Mouse (Mus musculus) kidney, postnatal 0 days (tissue): ENCODE measurements at regions not wholly inside any gene's neighbourhood (a gene's known extent, or its start where the extent isn't known, plus 50 kb on each side); places are given as distances from the start of the nearest gene placed in this dataset.

ENCODE experiments used
- ATAC-seq: fragments of 200-750 bp; cut with Nextera tagmentation; replicated peaks from 2 replicates; pipeline ENCODE4 v1.8.0; 2017; ENCODE audit warnings: low read depth, moderate number of reproducible peaks, moderate TSS enrichment, moderate library complexity; ENCODE audit not compliant: low FRiP score
- DNase-seq: peaks from one replicate; pipeline ENCODE4 v3.0.0-alpha.2; 2016; ENCODE audit warnings: low spot score
- H3K27ac ChIP-seq: fragments of 300-500 bp; sonication (generic); 2 replicates; pipeline ENCODE4 v1.5.1; 2014; ENCODE audit warnings: mild to moderate bottlenecking
- H3K27me3 ChIP-seq: fragments of 300-500 bp; sonication (generic); 2 replicates; pipeline ENCODE4 v1.6.1; 2014; ENCODE audit warnings: low read length, mixed read lengths; ENCODE audit not compliant: insufficient read depth
- H3K36me3 ChIP-seq: fragments of 300-500 bp; sonication (generic); 2 replicates; pipeline ENCODE4 v1.6.1; 2014; ENCODE audit warnings: low read length, mixed read lengths; ENCODE audit not compliant: insufficient read depth
- H3K4me1 ChIP-seq: fragments of 300-500 bp; sonication (generic); replicated peaks from 2 replicates; pipeline ENCODE4 v1.6.1; 2014; ENCODE audit warnings: antibody characterized with exemption, low read length, mixed read lengths; ENCODE audit not compliant: insufficient read depth
- H3K4me2 ChIP-seq: fragments of 300-500 bp; sonication (generic); 2 replicates; pipeline ENCODE4 v1.6.1; 2014; ENCODE audit warnings: mild to moderate bottlenecking, low read length, moderate library complexity, mixed read lengths
- H3K4me3 ChIP-seq: fragments of 300-500 bp; sonication (generic); replicated peaks from 2 replicates; pipeline ENCODE4 v1.5.1; 2014; ENCODE audit warnings: low read depth, low read length
- H3K9ac ChIP-seq: fragments of 300-500 bp; sonication (generic); 2 replicates; pipeline ENCODE4 v1.6.1; 2014; ENCODE audit warnings: low read depth, low read length
- H3K9me3 ChIP-seq: fragments of 300-500 bp; sonication (generic); replicated peaks from 2 replicates; pipeline ENCODE4 v1.6.1; 2016; ENCODE audit warnings: low read length, inconsistent platforms, mixed read lengths
- CTCF ChIP-seq: IDR thresholded peaks from 2 replicates; pipeline ENCODE4 v1.5.1; 2016; ENCODE audit warnings: antibody characterized with exemption, low read depth, mild to moderate bottlenecking, moderate library complexity
- WGBS: fragments of 180-500 bp; shearing (Covaris S2); extraction: QIAGEN DNeasy Blood & Tissue Kit; methylation state at CpG from one replicate; pipeline ENCODE4 v1.1.7; 2014; 5-methylcytosine and 5-hydroxymethylcytosine counted together

- 83% methylated on average over 4 of the region's 4 CpGs for WGBS
- no peak overlapping the region for H3K9ac ChIP-seq
- no peak for ATAC-seq
These were observed 66.2 kb downstream of the A730009L09Rik start for GRCm38 (mm10) chr16:84581166-84581565.

GRCm38 (mm10) chr16:84583323-84583722 lies 68.4 kb downstream of the A730009L09Rik start:
- Histone ChIP-seq H3K4me2 (no peak overlapping the region), H3K36me3 (no peaks in the 10 kb centered on the region), H3K4me3 (no peak overlapping the region), H3K9me3 (no peaks in the 10 kb centered on the region), H3K4me1 (no peaks in the 10 kb centered on the region), H3K27ac (no peak overlapping the region), H3K27me3 (no peaks in the 10 kb centered on the region), H3K9ac (no peak overlapping the region)
- DNase-seq (no peak), ATAC-seq (no peak)
- no peak for TF ChIP-seq CTCF
- 79% methylated on average over 7 of the region's 7 CpGs for WGBS

More at GRCm38 (mm10) chr16:84581166-84581565, 66.2 kb downstream of the A730009L09Rik start:
- 0 out of 2 replicates have a peak, but pooled peaks have one; percentile 3 for TF ChIP-seq CTCF
- Histone ChIP-seq H3K4me2 (no peak overlapping the region), H3K4me1 (no peaks in the 10 kb centered on the region), H3K9me3 (no peaks in the 10 kb centered on the region), H3K27ac (no peak overlapping the region), H3K4me3 (no peak overlapping the region), H3K36me3 (no peaks in the 10 kb centered on the region), H3K27me3 (no peaks in the 10 kb centered on the region)
- no peak for DNase-seq

GRCm38 (mm10) chr16:84583773-84584229 lies 68.9 kb downstream of the A730009L09Rik start:
- no peaks in the 10 kb centered on the region for H3K36me3 ChIP-seq
- no peaks in the 10 kb centered on the region for H3K9me3 ChIP-seq
- H3K4me2 ChIP-seq: no peak overlapping the region
- no peaks in the 10 kb centered on the region for H3K27me3 ChIP-seq
- H3K4me1 ChIP-seq: no peaks in the 10 kb centered on the region
- no peak for TF ChIP-seq CTCF
- ATAC-seq (no peak), DNase-seq (no peak)
- 84% methylated on average over 19 of the region's 19 CpGs for WGBS
- H3K27ac ChIP-seq: no peak overlapping the region
- no peak overlapping the region for H3K9ac ChIP-seq
- no peak overlapping the region for H3K4me3 ChIP-seq

GRCm38 (mm10) chr16:84584724-84585399 lies 69.9 kb downstream of the A730009L09Rik start:
- Histone ChIP-seq H3K9ac (no peak overlapping the region), H3K4me1 (no peaks in the 10 kb centered on the region), H3K9me3 (no peaks in the 10 kb centered on the region), H3K4me3 (no peak overlapping the region), H3K27me3 (no peaks in the 10 kb centered on the region), H3K4me2 (no peak overlapping the region), H3K36me3 (no peaks in the 10 kb centered on the region), H3K27ac (no peak overlapping the region)
- ATAC-seq: no peak
- no peak for TF ChIP-seq CTCF
- no peak for DNase-seq
- WGBS: 83% methylated on average over 14 of the region's 14 CpGs

- H3K36me3 ChIP-seq: no peaks in the 10 kb centered on the region
- H3K9me3 ChIP-seq: no peaks in the 10 kb centered on the region
- no peaks in the 10 kb centered on the region for H3K4me1 ChIP-seq
- no peak overlapping the region for H3K9ac ChIP-seq
- no peak for DNase-seq
- no peak overlapping the region for H3K27ac ChIP-seq
- no peak for ATAC-seq
- H3K27me3 ChIP-seq: no peaks in the 10 kb centered on the region
- no peak overlapping the region for H3K4me2 ChIP-seq
- TF ChIP-seq CTCF: no peak
- WGBS: 63% methylated on average over 2 of the region's 2 CpGs
- H3K4me3 ChIP-seq: no peak overlapping the region
These were observed 78.1 kb downstream of the A730009L09Rik start for GRCm38 (mm10) chr16:84592978-84593377.

- DNase-seq: no peak
- H3K9me3 ChIP-seq: no peaks in the 10 kb centered on the region
- no peak overlapping the region for H3K4me2 ChIP-seq
- no peak for ATAC-seq
- H3K4me1 ChIP-seq: no peaks in the 10 kb centered on the region
- no peaks in the 10 kb centered on the region for H3K36me3 ChIP-seq
- no peak overlapping the region for H3K27ac ChIP-seq
- no peak for TF ChIP-seq CTCF
- H3K4me3 ChIP-seq: no peak overlapping the region
- WGBS: 85% methylated on average over 8 of the region's 8 CpGs
- no peaks in the 10 kb centered on the region for H3K27me3 ChIP-seq
- no peak overlapping the region for H3K9ac ChIP-seq
These were observed 88.0 kb downstream of the A730009L09Rik start for GRCm38 (mm10) chr16:84602969-84603368.
